Mouse (Mus musculus) heart, embryonic 13.5 days (tissue): ENCODE results near the gene Agap1. TPM values are rescaled to one million over a fixed set of nuclear protein-coding genes. Genes with fewer than 3 reads are reported as not detected.

Experiments used
- ATAC-seq: fragments of 200-750 bp; cut with Nextera tagmentation; 2 replicates; pipeline ENCODE4 v1.8.0; 2017; ENCODE audit warnings: moderate TSS enrichment; ENCODE audit not compliant: insufficient number of reproducible peaks, low FRiP score, low TSS enrichment; ENCODE audit errors: extremely low read depth
- H3K27ac ChIP-seq: fragments of 300-500 bp; sonication (generic); replicated peaks from 2 replicates; pipeline ENCODE4 v1.5.1; 2015; ENCODE audit warnings: moderate library complexity, mild to moderate bottlenecking, inconsistent platforms
- H3K27me3 ChIP-seq: fragments of 300-500 bp; sonication (generic); replicated peaks from 2 replicates; pipeline ENCODE4 v1.6.1; 2015; ENCODE audit warnings: mild to moderate bottlenecking, inconsistent platforms
- H3K36me3 ChIP-seq: fragments of 300-500 bp; sonication (generic); 2 replicates; pipeline ENCODE4 v1.6.1; 2015; ENCODE audit warnings: mild to moderate bottlenecking, inconsistent platforms
- H3K4me1 ChIP-seq: fragments of 300-500 bp; sonication (generic); 2 replicates; pipeline ENCODE4 v1.6.1; 2015; ENCODE audit warnings: inconsistent platforms
- H3K4me2 ChIP-seq: fragments of 300-500 bp; sonication (generic); 2 replicates; pipeline ENCODE4 v1.6.1; 2015; ENCODE audit warnings: inconsistent platforms, mild to moderate bottlenecking, moderate library complexity
- H3K4me3 ChIP-seq: fragments of 300-500 bp; sonication (generic); 2 replicates; pipeline ENCODE4 v1.5.1; 2015; ENCODE audit warnings: moderate library complexity, mild to moderate bottlenecking, inconsistent platforms
- H3K9ac ChIP-seq: fragments of 300-500 bp; sonication (generic); 2 replicates; pipeline ENCODE4 v1.6.1; 2015; ENCODE audit warnings: inconsistent platforms, mild to moderate bottlenecking, moderate library complexity
- H3K9me3 ChIP-seq: fragments of 300-500 bp; sonication (generic); 2 replicates; pipeline ENCODE4 v1.6.1; 2016; ENCODE audit warnings: inconsistent platforms
- WGBS: fragments of 180-500 bp; shearing (Covaris S2); methylation state at CpG from one replicate; pipeline ENCODE4 v1.1.7; 2015; ENCODE audit warnings: mixed read lengths; 5-methylcytosine and 5-hydroxymethylcytosine counted together
- polyA plus RNA-seq: library from polyadenylated mRNA; unstranded; fragments of >200 nt; fragmentation: Nextera tagmentation; extraction: Ambion mirVana; gene quantifications from 2 replicates; pipeline ENCODE4 v1.2.1, GENCODE M21; 2015

Gene Agap1
- polyA plus RNA-seq, 1 experiment from 2014 or later: 7.1 TPM

DNA sequence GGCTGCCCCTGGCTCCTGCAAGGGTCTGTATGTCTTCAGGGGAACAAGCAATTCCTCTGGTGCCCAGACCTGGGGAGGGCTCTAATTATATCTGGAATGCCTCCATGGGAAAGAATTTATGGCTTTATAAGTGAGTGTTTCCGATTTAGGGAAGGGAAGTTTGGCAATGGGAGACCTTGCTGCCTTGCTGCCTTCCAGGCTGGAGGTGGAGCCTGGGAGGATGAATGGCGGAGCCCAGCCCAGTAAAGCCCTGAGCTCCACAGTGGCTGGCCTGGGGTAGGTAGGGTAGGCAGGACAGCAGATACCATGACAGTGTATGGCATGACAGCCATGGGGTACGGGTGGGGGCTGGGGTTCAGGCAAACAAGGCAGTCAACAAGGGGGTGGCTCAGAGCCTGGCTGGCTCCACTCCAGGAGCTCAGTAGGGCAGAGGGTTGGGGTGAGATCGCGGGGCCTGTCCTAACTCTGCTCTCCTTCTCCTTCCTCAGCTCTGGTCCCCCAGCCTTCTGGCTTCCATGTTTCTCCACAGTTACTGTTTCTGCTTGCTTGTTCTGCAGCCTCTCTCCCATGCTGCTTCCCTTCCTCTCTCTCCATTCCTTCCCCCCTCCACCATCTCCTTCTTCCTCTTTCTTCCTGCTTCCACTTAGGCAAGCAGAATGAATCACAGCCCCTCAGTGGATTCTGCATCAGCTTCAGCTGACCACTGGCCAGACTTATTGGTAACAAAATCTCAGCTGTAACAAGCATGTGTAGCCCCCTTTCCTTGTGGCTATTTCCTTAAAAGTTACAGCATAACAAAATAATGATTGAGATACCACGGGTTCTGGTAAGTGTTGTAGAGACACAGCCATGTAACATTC lies 114.2 kb downstream of the Agap1 start:
- no peaks in the 10 kb centered on the region for H3K9me3 ChIP-seq
- peaks cover 75% of the 10 kb centered on the region for H3K4me1 ChIP-seq
- H3K9ac ChIP-seq: no peak overlapping the region
- no peak overlapping the region for H3K27ac ChIP-seq
- WGBS: 44% methylated on average over 4 of the region's 6 CpGs
- no peaks in the 10 kb centered on the region for H3K36me3 ChIP-seq
- H3K4me2 ChIP-seq: no peak overlapping the region
- no peak overlapping the region for H3K4me3 ChIP-seq
- no peak for ATAC-seq
- no peaks in the 10 kb centered on the region for H3K27me3 ChIP-seq

DNA sequence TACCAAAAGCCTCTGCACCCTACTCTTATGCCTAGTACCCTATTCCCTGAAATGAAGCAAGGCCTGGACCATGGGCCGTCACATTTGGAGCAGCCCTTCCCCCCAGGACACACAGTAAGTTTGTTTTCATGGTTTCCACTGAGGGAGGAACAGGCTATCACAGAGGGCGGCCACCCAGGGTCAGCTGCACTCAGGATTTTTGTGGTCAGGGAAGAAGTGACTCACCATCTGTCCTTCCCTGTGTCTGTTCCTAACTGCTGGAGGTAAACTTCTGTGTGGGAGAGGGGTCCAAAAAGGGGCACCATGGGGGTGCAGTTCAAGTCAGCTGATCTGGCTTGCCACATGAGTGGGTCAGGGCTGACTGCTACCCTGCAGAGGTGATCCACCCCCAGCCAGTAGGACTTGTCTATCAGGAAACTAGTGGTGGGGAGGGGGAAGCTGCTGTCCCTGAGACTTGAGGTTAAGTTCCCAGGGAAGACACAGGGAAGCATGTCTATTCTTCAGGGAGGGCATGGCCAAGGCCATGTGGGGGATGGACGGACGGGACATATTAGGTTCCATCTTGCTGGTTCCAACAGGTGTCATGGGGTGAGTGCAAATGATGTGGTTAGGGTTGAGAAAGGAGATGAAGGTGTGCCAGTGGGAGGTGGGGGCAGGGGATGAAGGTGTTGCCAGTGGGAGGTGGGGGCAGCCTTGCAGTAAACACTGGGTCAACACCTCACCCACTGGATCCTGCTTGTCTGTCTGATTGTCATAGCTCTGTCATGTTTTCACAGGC lies 116.1 kb downstream of the Agap1 start:
- 69% methylated on average over 4 of the region's 4 CpGs for WGBS
- no peaks in the 10 kb centered on the region for H3K9me3 ChIP-seq
- H3K4me2 ChIP-seq: no peak overlapping the region
- no peak overlapping the region for H3K27ac ChIP-seq
- no peaks in the 10 kb centered on the region for H3K36me3 ChIP-seq
- no peaks in the 10 kb centered on the region for H3K27me3 ChIP-seq
- no peak overlapping the region for H3K4me3 ChIP-seq
- no peak overlapping the region for H3K9ac ChIP-seq
- no peak for ATAC-seq
- peaks cover 73% of the 10 kb centered on the region for H3K4me1 ChIP-seq

DNA sequence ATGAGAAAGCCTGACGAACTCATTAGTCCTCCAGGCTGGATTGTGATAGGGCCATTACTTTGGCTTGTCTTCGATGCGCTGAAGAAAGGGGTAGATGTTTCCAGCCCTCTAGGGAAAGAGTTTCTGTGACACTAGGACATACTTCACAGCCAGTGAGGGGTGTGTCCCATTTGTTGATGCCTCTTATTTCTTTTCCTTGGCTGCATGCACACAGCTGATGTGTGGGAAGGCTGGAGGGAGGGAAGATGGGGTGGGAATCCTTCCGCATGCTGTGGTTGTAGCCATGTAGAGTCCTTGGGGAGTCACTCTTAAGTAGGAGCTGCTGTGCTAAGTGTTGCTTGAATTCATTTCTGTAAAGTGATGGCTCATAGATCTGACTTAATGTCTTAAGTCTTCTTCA lies 118.9 kb downstream of the Agap1 start:
- Histone ChIP-seq H3K9me3 (no peaks in the 10 kb centered on the region), H3K27ac (no peak overlapping the region), H3K4me3 (no peak overlapping the region), H3K36me3 (no peaks in the 10 kb centered on the region), H3K9ac (no peak overlapping the region), H3K27me3 (no peaks in the 10 kb centered on the region), H3K4me1 (peaks cover 71% of the 10 kb centered on the region), H3K4me2 (no peak overlapping the region)
- ATAC-seq: no peak
- WGBS: 86% methylated on average over 4 of the region's 4 CpGs

DNA sequence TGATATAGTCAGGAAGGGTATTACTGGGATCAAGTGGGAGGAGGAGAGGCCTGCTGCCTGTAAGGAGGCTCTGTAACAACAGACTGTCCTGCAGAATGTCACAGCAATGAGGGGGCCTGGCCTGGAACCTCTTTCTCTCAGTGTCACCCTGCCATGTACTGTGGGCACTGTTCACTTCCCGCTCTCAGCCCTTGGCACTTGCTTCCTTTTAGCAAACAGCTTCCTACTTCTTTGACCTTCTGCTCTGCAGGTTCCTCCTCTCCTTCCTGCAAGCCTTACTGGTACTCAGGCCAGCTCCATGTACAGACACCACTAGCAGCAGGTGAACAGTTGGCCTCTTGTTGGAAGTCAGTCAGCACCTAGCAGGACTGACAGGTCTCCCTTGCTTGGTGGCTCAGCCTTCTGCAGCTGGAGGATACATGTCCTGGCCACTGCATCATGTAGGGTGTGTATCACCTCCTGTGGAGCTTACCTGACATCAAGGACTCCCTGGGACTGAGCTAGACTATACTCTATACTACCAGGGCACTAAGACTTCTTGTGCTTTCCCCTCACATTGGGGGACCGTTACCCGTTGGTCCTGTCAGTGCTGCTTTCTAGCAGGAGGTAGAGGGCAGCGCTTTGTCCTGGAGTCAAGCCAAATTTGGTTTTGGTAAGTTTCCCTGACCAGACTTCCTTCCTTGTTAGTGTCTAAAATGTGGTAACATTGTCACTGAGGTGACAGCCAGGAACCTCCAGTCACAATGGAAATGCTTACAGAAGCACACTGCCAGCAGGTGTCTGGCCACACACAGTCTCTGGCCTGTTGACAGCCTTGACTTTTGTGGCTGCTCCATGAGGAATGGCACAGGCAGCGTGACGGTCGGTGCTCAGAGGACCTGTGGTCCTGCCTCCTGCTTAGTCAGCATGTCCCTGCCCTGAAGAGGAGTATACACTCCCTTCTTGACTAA lies 120.6 kb downstream of the Agap1 start:
- H3K9ac ChIP-seq: peak overlapping the region; percentile 35
- no peak overlapping the region for H3K27ac ChIP-seq
- no peaks in the 10 kb centered on the region for H3K27me3 ChIP-seq
- H3K4me3 ChIP-seq: no peak overlapping the region
- H3K36me3 ChIP-seq: no peaks in the 10 kb centered on the region
- H3K9me3 ChIP-seq: no peaks in the 10 kb centered on the region
- 39% methylated on average over 7 of the region's 7 CpGs for WGBS
- H3K4me1 ChIP-seq: peaks cover 60% of the 10 kb centered on the region
- H3K4me2 ChIP-seq: no peak overlapping the region
- ATAC-seq: no peak

DNA sequence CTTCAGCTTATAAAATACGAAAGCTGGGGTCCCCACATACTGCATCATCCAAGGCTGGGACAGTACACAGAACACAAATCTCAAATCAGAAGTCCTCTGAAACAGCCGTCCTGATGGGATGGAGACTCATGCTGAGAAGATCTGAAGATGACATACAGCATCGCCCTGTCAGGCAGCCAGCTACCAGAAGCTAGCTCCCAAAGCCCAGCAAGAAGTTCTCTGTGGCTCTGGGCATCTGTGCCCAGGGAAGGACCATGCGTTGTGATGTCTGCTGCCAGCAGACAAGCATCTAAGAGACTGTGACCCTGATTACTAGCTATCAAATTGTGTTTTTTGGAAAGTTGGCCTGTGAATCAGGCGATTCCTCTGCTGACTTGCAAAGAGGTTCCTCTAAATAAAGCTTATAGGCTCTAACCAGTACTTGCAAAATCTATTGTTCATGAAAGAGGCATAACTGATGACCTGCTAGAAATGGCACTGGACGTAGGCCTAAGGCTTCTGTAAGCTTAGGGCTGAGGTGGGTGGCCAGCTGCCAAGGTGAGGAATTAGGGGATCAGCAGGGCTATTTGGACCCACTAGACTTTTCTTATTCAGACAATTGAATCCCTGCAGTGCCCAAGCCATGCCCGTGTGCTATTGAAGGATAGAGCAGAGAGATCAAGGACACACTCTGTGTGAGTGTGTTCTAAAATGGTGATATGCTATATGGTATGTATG lies 121.7 kb downstream of the Agap1 start:
- Histone ChIP-seq H3K36me3 (no peaks in the 10 kb centered on the region), H3K27ac (peak overlapping the region; percentile 84), H3K4me3 (no peak overlapping the region), H3K4me1 (peaks cover 58% of the 10 kb centered on the region), H3K27me3 (peaks cover 7% of the 10 kb centered on the region), H3K9ac (0 out of 2 replicates have a peak overlapping the region, but pooled peaks have one; percentile 34), H3K4me2 (peak overlapping the region; percentile 46), H3K9me3 (no peaks in the 10 kb centered on the region)
- 64% methylated on average over 7 of the region's 7 CpGs for WGBS
- no peak for ATAC-seq

DNA sequence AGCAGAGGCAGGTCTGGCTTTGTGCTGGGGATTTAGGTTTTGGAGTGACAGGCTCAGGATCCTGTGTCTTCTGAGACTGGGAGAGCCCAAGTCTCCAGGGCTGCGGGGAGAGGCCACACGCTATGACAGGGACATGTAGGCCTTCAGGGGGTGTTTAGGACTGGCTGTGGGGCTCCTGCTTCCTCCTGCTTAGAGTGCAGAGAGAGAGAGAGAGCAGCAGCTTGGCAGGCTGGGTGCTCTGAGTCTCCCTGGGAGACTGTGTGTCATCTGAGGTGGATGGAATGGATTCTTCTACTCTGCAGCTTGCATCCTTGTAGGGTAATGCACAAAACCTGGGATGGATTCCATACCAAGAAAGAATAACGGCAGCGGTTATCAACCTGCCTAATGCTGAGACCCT lies 122.4 kb downstream of the Agap1 start:
- WGBS: 20% methylated on average over 4 of the region's 4 CpGs

DNA sequence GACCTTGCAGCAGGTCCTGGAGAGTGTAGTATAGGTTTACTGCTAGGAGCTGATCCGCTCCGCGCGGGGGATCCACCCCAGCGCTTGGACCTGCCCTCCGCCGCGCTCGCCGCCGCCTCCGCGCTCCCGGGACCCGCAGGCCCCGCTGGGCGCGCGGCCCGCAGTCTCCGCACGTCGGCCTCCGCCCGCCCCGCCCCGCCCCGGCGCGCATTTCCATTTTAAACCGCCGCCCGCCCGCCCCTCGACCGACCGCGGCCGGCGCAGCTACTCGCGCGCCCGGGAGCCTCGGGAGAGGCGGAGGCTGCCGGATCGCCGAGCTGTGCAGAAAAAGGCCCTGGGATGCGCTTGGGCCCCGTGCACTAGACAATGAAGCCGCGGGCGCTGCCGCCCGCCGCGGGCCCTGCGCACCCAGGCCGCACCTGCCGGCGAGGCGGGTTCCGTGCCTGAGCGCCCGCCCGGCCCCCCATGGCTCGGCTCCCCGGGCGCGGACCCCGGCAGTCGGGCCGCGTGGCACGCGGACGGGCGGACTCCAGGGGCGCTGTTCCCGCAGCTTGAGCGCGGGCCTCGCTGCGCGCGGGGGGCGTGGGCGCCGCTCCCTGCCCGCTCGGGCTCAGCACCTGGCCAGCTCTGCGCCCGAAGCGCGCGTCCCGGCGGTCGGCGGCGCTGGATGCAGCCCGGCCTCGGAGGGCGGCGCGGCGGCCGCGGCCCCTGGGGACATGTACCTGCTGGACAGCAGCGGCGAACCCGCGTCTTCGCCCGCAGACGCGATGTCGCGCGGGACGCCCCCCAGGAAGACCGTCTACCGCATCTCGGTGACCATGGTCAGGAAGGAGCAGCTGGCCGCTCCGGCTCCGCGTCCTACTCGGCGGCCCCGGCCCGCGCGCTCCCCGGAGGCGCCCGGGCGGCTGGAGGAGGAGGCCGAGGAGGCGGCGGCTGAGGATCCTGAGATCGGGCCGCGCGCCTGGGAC lies 125.7 kb downstream of the Agap1 start:
- H3K4me1 ChIP-seq: peaks cover 55% of the 10 kb centered on the region
- H3K9me3 ChIP-seq: no peaks in the 10 kb centered on the region
- H3K4me3 ChIP-seq: peak overlapping the region; percentile 76
- peak overlapping the region; percentile 100 for H3K4me2 ChIP-seq
- ATAC-seq: 0 out of 2 replicates have a peak, but pooled peaks have one; percentile 15
- peak overlapping the region; percentile 58 for H3K27ac ChIP-seq
- WGBS: under 1% methylated on average over 115 of the region's 146 CpGs
- peak overlapping the region; percentile 87 for H3K9ac ChIP-seq
- H3K27me3 ChIP-seq: peaks cover 23% of the 10 kb centered on the region
- H3K36me3 ChIP-seq: no peaks in the 10 kb centered on the region

More for the DNA sequence above, 122.4 kb downstream of the Agap1 start:
- ATAC-seq: no peak
- Histone ChIP-seq H3K9ac (peak overlapping the region; percentile 34; the same call in 1 of the 2 replicates), H3K27me3 (peaks cover 13% of the 10 kb centered on the region), H3K9me3 (no peaks in the 10 kb centered on the region), H3K27ac (peak overlapping the region; percentile 84), H3K4me1 (peaks cover 63% of the 10 kb centered on the region), H3K4me3 (no peak overlapping the region), H3K4me2 (peak overlapping the region; percentile 46), H3K36me3 (no peaks in the 10 kb centered on the region)

DNA sequence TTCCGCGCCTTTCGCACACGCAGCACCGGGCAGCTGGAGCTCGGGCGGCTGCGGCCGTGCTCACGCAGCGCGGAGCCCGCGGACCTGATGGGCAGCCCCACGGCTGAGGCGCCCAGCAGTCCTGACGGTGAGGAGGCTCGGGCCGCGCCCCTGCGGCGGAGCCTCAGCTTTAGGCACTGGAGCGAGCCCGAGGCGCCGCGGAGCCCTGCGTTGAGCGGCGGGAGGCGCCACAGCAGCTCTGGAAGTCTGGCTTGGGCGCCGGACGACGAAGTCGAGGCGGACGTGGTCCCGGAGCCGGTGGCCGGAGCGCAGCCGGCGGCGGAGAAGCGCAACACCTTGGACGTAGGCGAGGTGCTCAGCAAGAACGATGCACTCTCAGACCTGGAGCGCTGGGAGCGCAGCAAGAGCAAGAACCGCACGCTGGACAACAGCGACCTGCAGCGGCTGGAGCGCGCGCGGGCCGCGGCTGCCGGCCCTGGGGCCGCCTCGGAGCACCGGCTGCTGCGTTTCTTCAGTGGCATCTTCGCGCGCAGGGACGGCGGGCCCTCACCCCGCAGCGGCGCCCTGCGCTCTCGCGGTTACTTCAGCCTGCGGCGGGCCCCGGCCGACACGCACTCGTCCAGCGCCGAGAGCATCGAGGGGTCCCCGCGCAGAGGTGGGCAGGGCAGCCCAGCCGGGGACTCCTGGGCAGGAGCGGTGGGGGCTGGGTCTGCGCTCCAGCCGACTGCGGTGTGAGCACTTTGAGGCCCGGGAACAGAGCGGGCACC lies 126.6 kb downstream of the Agap1 start:
- peak; percentile 12; the same call in 1 of the 2 replicates for ATAC-seq
- peak overlapping the region; percentile 87 for H3K9ac ChIP-seq
- peaks cover 23% of the 10 kb centered on the region for H3K27me3 ChIP-seq
- no peaks in the 10 kb centered on the region for H3K9me3 ChIP-seq
- peaks cover 49% of the 10 kb centered on the region for H3K4me1 ChIP-seq
- WGBS: 2% methylated on average over 89 of the region's 95 CpGs
- H3K27ac ChIP-seq: peak overlapping the region; percentile 58; the same call in 1 of the 2 replicates
- peak overlapping the region; percentile 100 for H3K4me2 ChIP-seq
- H3K36me3 ChIP-seq: no peaks in the 10 kb centered on the region
- peak overlapping the region; percentile 76 for H3K4me3 ChIP-seq

DNA sequence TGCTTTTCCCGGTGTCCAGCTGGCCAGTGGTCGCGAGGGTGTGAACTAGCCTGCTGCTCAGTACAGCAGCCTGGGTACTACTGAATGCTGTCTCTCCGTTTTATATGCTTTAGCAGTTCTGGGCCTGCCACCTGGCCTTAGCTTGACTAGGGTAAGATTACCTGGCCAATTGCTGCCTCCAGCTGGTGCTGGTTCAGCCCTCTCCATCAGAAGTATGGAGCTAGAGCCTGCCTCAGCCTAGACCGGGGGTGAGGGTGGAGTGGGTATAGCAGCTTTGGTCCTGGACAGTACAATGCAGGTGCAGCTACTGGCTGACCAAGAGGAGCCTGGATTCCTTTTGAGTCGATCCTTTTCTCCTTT lies 127.1 kb downstream of the Agap1 start:
- WGBS: 17% methylated on average over 6 of the region's 6 CpGs
- Histone ChIP-seq H3K4me3 (peak overlapping the region; percentile 76), H3K4me1 (peaks cover 49% of the 10 kb centered on the region), H3K9ac (peak overlapping the region; percentile 87), H3K27me3 (peaks cover 23% of the 10 kb centered on the region), H3K9me3 (no peaks in the 10 kb centered on the region), H3K27ac (no peak overlapping the region), H3K36me3 (no peaks in the 10 kb centered on the region), H3K4me2 (peak overlapping the region; percentile 100)
- ATAC-seq: no peak
